Mouse (Mus musculus) E14TG2a.4 (cell line): ENCODE results near the gene Epb42.

Experiments
- H3K27me3 ChIP-seq: 2 replicates; pipeline ENCODE4 v1.6.1; 2014; ENCODE audit warnings: low read length, control low read depth; ENCODE audit not compliant: insufficient read depth
- H3K36me3 ChIP-seq: 2 replicates; pipeline ENCODE4 v1.6.1; 2014; ENCODE audit warnings: low read length, control low read depth; ENCODE audit not compliant: insufficient read depth
- H3K4me1 ChIP-seq: replicated peaks from 2 replicates; pipeline ENCODE4 v1.6.1; 2014; ENCODE audit warnings: low read depth, low read length, control low read depth
- H3K4me3 ChIP-seq: replicated peaks from 2 replicates; pipeline ENCODE4 v1.5.1; 2014; ENCODE audit warnings: mild to moderate bottlenecking, low read length
- H3K9me3 ChIP-seq: 2 replicates; pipeline ENCODE4 v1.6.1; 2014; ENCODE audit warnings: low read length, control low read depth
- CTCF ChIP-seq: conservative IDR thresholded peaks from 2 replicates; pipeline ENCODE4 v1.5.1; 2014; ENCODE audit warnings: low read length
- NANOG ChIP-seq: IDR thresholded peaks from 2 replicates; pipeline ENCODE4 v1.6.1; 2014; ENCODE audit warnings: borderline replicate concordance, low read length, mixed read lengths
- POU5F1 ChIP-seq: IDR thresholded peaks from 2 replicates; pipeline ENCODE4 v1.6.1; 2014; ENCODE audit warnings: low read length, borderline replicate concordance

The Epb42 gene

DNA sequence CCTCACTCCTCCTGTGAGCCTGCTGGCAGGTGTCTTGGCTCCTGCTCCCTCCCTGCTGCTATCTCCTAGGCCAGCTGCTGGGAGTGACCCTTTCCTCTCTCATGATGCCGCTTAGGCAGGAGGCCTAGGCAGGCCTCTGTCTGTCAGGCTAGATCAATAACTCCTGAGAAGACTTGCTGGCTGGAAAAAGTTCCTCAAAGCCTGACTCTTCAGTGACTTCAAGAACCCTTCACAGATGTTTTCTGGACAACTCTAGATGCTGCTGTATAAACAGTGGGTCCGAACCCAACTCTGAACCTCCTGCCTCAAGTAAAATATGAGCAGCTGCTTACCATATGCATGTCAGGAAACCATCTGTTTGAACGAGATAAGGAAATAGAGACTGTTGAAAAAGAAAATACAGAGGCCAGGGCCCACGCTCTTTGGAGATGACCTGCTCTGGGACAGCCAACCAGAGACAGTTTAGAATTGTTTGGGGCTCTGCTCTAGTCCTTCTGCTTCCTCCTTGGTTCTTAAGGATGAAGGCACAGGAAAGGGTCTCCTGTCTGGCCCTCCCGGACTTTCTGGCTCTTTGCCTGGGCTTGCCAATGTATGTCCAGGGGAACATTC, at the start of gene Epb42:
Gene Epb42, minus strand, starts transcription at position 340 of the 609 bp plus-strand sequence.
- Histone ChIP-seq H3K27me3 (no peaks in the 10 kb centered on the region), H3K4me3 (no peak within 1 kb of the TSS), H3K4me1 (no peaks in the 10 kb centered on the region), H3K36me3 (no peaks in the 10 kb centered on the region), H3K9me3 (no peaks in the 10 kb centered on the region)
- TF ChIP-seq POU5F1, result no peak
- no peak for TF ChIP-seq CTCF
- no peak for TF ChIP-seq NANOG

DNA sequence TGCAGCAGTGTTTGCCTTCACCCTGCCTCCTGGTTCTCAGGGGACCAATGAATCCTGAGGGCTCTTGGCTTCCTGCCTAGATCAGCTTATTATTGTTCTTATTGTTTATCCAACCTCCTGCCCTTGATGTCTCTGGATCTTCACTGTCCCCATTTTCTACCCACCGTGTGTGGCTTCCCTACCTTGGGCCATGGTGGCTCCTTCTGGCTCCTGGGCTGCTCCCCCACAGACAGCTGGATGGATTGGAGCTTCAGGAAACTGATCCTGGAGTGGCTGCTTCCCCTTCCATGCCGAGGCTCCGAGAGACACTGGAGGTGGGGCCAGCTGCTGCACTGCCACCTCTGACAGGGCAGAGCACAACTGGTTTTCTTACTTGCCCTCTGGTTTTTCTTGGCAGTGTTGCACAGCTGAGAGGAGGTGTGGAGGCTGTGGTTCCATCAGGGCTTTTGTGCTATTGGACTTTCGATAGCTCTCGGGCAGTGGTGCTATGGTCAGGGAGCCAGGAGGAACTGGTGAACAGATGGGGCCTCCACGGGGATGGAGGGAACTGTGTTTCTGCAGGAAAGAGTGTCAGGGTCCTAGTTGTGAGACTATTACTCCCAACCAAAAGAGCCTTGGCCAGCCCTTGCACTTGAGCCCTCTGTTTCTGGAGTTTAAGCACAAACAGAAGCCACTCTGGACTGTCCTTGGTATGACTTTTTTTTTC, 48.8 kb upstream of the Epb42 start, which contains the start of gene Tgm5:
Gene Tgm5, minus strand, starts transcription at position 362 of the 706 bp plus-strand sequence.
- H3K27me3 ChIP-seq, result no peaks in the 10 kb centered on the region
- no peaks in the 10 kb centered on the region for H3K36me3 ChIP-seq

DNA sequence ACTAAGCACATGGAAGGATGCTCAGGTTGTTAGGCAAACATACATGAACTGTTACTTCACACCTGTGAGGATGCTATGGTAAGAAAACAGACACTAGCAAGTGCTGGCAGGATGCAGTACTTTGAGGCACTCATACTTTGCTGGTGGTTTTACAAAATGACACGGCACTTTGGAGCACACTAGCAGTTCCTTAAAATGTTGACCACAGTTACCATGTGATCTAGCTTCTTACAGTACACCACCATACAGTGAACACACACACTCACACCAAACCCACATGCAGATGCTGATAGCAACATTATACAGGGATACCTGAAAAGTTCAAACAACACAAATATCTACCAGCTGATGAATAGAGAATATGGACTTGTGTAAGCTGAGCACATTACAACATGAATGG, 45.8 kb upstream of the Epb42 start:
- Histone ChIP-seq H3K4me3 (no peak overlapping the region), H3K9me3 (no peaks in the 10 kb centered on the region)
- TF ChIP-seq NANOG (no peak), POU5F1 (no peak), CTCF (no peak)

More for the DNA sequence above, 48.8 kb upstream of the Epb42 start, which contains the start of gene Tgm5:
- Histone ChIP-seq H3K4me3 (no peak within 1 kb of the TSS), H3K4me1 (no peaks in the 10 kb centered on the region), H3K9me3 (no peaks in the 10 kb centered on the region)
- no peak for TF ChIP-seq CTCF
- no peak for TF ChIP-seq POU5F1
- no peak for TF ChIP-seq NANOG

DNA sequence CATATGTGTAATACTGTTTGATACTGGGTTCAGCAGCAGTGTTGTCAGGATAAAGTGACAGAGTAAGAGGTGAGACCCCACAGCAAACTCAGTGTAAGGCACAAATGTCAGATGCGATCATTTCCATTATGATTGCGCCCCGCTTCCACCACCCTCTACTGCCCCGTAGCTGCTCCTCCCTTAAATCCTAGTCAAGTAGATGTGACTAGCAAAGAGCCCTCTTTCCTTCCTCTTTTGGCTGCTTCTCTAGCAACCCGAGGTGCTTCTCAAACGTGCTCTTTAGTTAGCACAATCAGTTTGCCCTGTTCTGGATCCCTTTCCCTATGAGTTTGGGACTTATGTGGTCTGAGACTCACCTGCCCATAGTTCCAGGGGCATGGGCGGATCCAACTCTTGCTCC, 37.9 kb upstream of the Epb42 start:
- H3K9me3 ChIP-seq, result no peaks in the 10 kb centered on the region

More for the DNA sequence above, 45.8 kb upstream of the Epb42 start:
- Histone ChIP-seq H3K27me3 (no peaks in the 10 kb centered on the region), H3K36me3 (no peaks in the 10 kb centered on the region), H3K4me1 (no peaks in the 10 kb centered on the region)

DNA sequence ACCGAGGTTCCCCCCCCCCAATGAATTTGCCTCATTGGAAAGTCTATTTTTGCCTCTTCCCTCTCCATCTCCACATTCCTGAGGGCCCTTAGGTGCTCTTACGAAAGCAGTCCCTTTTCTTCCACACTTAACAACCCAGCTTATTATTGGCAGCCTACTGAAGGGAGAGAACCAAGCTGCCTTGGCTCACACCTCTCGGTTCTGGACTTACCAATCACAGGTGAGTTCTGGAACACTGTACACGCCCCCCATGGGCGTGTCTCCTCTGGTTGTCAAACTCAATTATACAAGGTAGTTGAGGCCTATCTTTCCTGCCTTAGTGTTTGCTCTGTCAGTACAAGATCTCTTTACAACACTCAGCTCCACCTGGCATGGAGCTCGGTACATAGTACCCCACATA, 35.0 kb upstream of the Epb42 start:
- no peaks in the 10 kb centered on the region for H3K9me3 ChIP-seq
- H3K4me3 ChIP-seq, result no peak overlapping the region
- no peaks in the 10 kb centered on the region for H3K36me3 ChIP-seq
- H3K27me3 ChIP-seq, result no peaks in the 10 kb centered on the region
- TF ChIP-seq POU5F1 (no peak), CTCF (no peak), NANOG (no peak)
- H3K4me1 ChIP-seq, result peaks cover 8% of the 10 kb centered on the region

More for the DNA sequence above, 37.9 kb upstream of the Epb42 start:
- Histone ChIP-seq H3K4me3 (no peak overlapping the region), H3K4me1 (peaks cover 8% of the 10 kb centered on the region), H3K36me3 (no peaks in the 10 kb centered on the region), H3K27me3 (no peaks in the 10 kb centered on the region)
- TF ChIP-seq POU5F1, result no peak
- TF ChIP-seq CTCF, result no peak

DNA sequence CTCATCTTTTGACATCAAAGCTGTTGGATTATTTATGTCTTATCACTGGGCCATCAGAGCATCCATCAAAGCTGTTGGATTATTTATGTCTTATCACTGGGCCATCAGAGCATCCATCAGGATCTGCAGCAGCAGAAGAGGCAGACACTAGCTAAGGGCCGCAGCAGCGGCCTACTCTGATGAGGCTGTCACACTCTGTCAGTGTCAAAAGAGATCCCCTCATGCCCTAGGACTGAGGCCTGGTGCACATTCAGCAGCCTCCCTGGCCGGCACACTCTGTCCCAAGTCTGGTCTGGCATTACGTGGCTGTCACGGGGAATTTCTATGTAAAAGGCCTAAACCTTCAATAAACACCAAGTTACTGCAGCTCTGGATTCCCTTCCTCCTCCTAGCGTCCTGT, 32.6 kb upstream of the Epb42 start:
- no peak overlapping the region for H3K4me3 ChIP-seq
- no peak for TF ChIP-seq NANOG
- no peak for TF ChIP-seq POU5F1
- no peak for TF ChIP-seq CTCF

DNA sequence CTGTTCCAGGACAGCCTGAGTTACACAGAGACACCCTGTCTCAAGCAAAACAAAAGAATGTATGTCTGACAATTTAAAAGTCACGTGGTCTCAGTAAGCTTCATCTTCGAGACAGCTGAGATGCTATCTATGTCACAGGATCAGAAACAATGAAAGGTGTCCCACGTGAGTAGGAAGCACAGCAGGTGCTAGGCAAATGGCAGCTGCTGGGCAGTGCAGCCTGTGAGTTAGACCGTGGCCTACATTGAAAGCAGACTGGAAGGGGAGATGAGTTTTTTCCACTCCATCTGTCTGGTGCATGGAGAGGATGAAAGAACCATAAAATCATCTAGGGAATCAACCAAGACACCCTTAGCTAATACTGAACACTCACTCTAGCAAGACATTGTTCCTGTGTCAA, 30.2 kb upstream of the Epb42 start:
- Histone ChIP-seq H3K4me1 (no peaks in the 10 kb centered on the region), H3K4me3 (no peak overlapping the region), H3K27me3 (no peaks in the 10 kb centered on the region), H3K9me3 (no peaks in the 10 kb centered on the region), H3K36me3 (no peaks in the 10 kb centered on the region)
- TF ChIP-seq POU5F1 (no peak), NANOG (no peak), CTCF (no peak)

More for the DNA sequence above, 32.6 kb upstream of the Epb42 start:
- H3K27me3 ChIP-seq, result no peaks in the 10 kb centered on the region
- peaks cover 8% of the 10 kb centered on the region for H3K4me1 ChIP-seq
- no peaks in the 10 kb centered on the region for H3K36me3 ChIP-seq
- no peaks in the 10 kb centered on the region for H3K9me3 ChIP-seq

DNA sequence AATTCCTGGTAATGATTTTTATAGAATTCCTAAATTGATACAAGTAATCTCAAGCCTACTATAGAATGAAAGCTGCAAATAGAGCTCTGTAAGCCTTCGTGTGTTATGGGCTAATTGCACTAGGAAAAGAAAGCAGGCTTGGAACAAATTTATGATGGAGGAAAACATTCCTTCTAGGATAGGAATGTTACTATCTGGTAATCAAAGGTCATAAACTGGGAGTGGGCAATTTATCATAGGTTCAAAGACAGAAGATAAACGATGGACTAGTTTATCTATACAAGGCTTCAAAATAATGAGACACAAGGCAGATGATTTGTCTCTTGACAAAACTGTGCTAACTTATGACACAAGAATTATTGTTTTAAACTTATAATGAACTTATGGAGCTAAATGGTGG, 24.4 kb upstream of the Epb42 start:
- no peaks in the 10 kb centered on the region for H3K36me3 ChIP-seq
- H3K27me3 ChIP-seq, result no peaks in the 10 kb centered on the region
- no peak for TF ChIP-seq POU5F1
- no peak for TF ChIP-seq NANOG
- TF ChIP-seq CTCF, result no peak
- no peaks in the 10 kb centered on the region for H3K9me3 ChIP-seq
- no peak overlapping the region for H3K4me3 ChIP-seq
- H3K4me1 ChIP-seq, result no peaks in the 10 kb centered on the region

DNA sequence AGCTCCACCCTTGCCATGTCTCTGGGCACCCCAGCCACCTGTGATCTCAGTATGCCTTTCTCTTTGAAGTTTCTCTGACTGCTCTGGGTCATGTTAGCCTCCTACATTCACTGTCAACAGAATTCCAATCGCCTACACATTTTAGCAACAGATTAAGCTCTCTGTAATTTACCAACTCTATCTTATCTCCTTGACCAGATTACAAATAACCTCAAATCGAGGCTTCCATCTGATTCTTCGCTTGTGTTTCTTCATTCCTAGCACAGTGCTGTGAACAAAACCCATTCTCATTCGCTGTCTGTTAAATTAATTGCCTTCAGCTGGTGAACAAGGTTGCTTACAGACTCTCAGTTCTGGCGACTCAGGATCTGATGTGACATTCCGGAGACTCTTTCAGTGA, 21.1 kb upstream of the Epb42 start:
- TF ChIP-seq CTCF (no peak), POU5F1 (no peak), NANOG (no peak)
- no peaks in the 10 kb centered on the region for H3K9me3 ChIP-seq
- no peaks in the 10 kb centered on the region for H3K4me1 ChIP-seq
- no peaks in the 10 kb centered on the region for H3K27me3 ChIP-seq
- H3K4me3 ChIP-seq, result no peak overlapping the region
- H3K36me3 ChIP-seq, result no peaks in the 10 kb centered on the region
